Mouse (Mus musculus) megakaryocyte-erythroid progenitor cell, adult 5-6 weeks (primary cell): ENCODE measurements around the gene Olfr177. TPM values are rescaled to one million over a fixed set of nuclear protein-coding genes. Genes with fewer than 3 reads are reported as not detected.

Experiments
- ATAC-seq: replicated peaks from 2 replicates; pipeline ENCODE4 v1.8.0; 2016; ENCODE audit warnings: mild to moderate bottlenecking, inconsistent platforms; ENCODE audit not compliant: severe bottlenecking, poor library complexity, low FRiP score, low TSS enrichment
- total RNA-seq, 2 experiments: library from RNA; stranded (forward) in 1 of 2; stranded (reverse) in 1 of 2; fragments of 200-1000, 215-1000 nt in 1 of 2; fragments of >200 nt in 1 of 2; fragmentation: Nextera tagmentation in 1 of 2; gene quantifications; 2 replicates each; pipeline ENCODE4 v1.2.3; 2014 to 2017

Olfr177 gene
- total RNA-seq (2014; fragmentation: Nextera tagmentation), result not detected in 2 replicates
- not detected in 2 replicates for total RNA-seq (2017)

DNA sequence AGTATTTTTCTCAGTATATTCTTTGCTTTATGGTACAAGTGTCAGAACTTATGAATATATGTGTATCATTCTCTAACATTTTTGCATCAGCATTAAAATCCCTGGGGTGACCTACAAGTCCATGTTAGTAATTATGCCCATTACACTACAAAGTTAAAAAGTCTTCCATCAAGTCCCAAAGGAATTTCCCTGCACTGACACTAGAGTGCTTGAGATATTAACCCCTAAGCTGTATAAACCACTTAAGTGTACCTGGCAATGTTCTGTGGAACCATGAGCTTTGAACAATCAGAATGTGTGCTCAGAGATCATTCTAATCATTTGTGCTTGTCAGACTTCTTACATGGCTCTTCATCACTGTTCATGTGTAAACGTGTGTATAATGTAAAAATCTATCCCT lies at the start of gene Olfr177:
TSS of gene Olfr177 (minus strand) at position 101 of the 400 bp plus-strand sequence.
- ATAC-seq, result no peak

DNA sequence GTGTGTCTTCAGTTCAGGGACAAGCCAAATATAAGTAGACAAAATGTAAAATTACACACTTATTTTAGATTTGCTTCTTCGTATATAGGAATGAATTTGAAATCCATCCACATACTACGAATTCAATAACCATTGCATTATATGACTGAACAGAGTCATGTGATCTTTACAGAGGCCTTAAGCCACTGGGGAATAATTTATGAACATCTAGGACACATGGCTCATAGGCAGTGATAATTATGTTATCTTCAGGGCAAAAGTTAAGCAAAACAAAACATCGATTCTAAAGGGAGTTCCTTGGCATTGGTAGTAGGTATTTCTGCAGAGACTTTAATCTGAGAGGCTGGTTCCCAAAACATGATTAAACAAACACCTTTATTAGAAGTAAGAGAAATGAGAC lies 17.4 kb upstream of the Olfr177 start, which contains the start of gene Olfr178:
TSS of gene Olfr178 (minus strand) at position 101 of the 400 bp plus-strand sequence.
- ATAC-seq, result no peak

DNA sequence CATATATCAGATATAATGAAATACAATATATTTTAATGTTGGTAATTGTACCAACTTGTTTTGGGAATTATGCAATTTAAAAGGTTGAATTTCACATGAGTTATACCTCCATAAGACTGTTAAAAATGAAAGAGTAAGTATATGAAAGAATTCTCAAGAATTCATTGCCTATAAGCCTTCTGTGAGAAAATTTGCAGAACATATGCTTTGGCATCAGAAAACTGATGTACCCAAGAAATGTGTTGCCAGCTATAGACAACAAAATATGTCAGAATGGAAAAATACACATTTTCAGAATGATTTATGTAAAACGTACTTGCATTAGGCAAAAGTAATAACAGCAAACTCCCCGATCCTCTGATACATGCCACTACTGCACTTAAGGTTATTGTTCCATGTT lies 9.8 kb upstream of the Olfr177 start:
- ATAC-seq, result no peak

DNA sequence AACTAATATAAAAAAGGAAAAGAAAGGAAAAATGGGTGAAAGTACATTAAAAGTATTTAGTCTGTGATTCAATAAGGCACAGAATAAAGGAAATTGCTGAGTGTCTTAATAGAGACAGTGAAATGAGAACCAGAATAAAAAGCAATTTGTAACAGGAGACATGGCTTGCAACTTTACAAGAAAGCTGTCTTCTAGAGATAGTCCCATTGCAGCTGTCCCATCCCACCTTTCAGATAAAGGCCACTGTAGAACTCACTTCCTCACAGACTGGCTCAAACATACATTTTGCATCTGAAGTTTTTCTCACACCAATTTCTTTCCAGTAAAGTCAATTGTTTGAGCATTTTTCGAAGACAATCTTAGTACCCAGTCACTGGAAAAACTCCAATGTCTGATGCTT lies 13.1 kb downstream of the Olfr177 start:
- ATAC-seq, result no peak

DNA sequence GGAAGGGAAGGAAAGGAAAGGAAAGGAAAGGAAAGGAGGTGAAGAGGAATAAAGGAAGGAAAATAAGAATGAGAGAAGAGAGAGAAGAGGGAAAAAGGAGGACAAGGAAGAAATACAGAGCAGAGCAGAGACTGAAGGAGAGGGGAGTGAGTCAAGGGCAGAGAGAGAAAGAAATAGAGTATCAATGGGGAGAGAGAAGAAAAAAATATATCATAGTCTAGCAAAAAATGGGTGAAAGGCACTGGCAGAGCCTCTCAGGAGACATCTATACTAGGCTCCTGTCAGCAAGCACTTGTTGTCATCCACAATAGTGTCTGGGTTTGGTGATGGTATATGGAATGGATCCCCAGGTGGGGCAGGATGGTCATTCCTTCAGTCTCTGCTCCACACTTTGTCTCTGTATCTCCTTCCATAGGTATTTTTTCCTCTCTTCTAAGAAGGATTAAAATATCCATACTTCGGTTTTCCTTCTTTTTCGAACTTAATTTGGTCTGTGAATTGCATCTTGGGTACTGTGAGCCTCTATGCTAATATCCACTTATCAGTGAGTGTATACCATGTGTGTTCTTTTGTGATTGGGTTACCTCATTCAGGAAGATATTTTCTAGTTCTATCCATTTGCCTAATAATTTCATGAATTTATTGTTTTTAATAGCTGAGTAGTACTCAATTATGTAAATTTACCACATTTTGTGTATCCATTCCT lies 14.4 kb downstream of the Olfr177 start:
- no peak for ATAC-seq

DNA sequence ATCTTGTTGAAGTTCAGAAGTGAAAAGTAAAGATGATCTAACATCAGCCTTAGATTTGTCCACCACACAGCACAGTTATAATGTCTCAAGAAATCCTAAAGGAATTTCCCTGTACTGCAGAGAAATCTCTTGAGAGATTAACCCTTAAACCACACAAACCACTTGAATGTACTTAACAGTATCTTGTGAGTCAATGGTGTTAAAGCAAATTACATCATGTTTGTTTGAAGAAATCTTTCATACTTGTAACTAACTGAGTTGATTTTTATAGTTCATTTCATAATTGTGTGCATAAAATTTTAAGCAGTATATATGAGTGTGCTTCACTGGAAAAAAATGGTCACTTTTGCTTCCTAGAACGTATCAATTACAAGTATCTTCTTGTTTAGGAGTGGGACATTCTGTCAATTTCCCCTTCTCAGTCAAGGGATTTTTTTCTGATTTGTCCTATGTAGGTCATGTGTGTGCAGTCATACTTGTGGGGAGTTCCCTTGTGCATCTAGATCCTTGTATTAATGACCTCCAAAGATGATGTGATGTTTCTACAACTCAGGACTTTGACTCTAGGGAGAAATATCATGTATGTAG lies 47.7 kb downstream of the Olfr177 start, which contains the start of gene Olfr175-ps1:
TSS of gene Olfr175-ps1 (minus strand) at position 51 of the 588 bp plus-strand sequence.
- ATAC-seq, result no peak

Other genes starting within 250 kb of the Olfr177 start
- not detected in 2 replicates for gene E330017A01Rik, start 236.0 kb downstream of the Olfr177 start, total RNA-seq (2014; fragmentation: Nextera tagmentation)
- not detected in 2 replicates for gene E330017A01Rik, start 236.0 kb downstream of the Olfr177 start, total RNA-seq (2017)
- gene Cpox, start 204.5 kb downstream of the Olfr177 start, total RNA-seq (2014; fragmentation: Nextera tagmentation), result 250 and 314 TPM in 2 replicates
- gene Cpox, start 204.5 kb downstream of the Olfr177 start, total RNA-seq (2017), result 138 and 210 TPM in 2 replicates
- gene Gpr15, start 155.7 kb downstream of the Olfr177 start, total RNA-seq (2014; fragmentation: Nextera tagmentation), result not detected in 2 replicates
- gene Gpr15, start 155.7 kb downstream of the Olfr177 start, total RNA-seq (2017), result not detected in 2 replicates
- gene Cldnd1, start 146.9 kb downstream of the Olfr177 start, total RNA-seq (2014; fragmentation: Nextera tagmentation), result 40.0 and 41.1 TPM in 2 replicates
- 16.4 and 36.4 TPM in 2 replicates for gene Cldnd1, start 146.9 kb downstream of the Olfr177 start, total RNA-seq (2017)
- not detected in 2 replicates for gene Olfr172, start 111.6 kb downstream of the Olfr177 start, total RNA-seq (2014; fragmentation: Nextera tagmentation)
- not detected in 2 replicates for gene Olfr172, start 111.6 kb downstream of the Olfr177 start, total RNA-seq (2017)
- not detected in 2 replicates for gene Olfr173, start 74.5 kb downstream of the Olfr177 start, total RNA-seq (2014; fragmentation: Nextera tagmentation)
- not detected in 2 replicates for gene Olfr173, start 74.5 kb downstream of the Olfr177 start, total RNA-seq (2017)
- gene Olfr175-ps1, start 48.0 kb downstream of the Olfr177 start, total RNA-seq (2014; fragmentation: Nextera tagmentation), result not detected in 2 replicates
- not detected in 2 replicates for gene Olfr175-ps1, start 48.0 kb downstream of the Olfr177 start, total RNA-seq (2017)
- gene Olfr178, start 17.3 kb upstream of the Olfr177 start, total RNA-seq (2014; fragmentation: Nextera tagmentation), result not detected in 2 replicates
- gene Olfr178, start 17.3 kb upstream of the Olfr177 start, total RNA-seq (2017), result not detected in 2 replicates
- gene Olfr181, start 54.0 kb upstream of the Olfr177 start, total RNA-seq (2014; fragmentation: Nextera tagmentation), result not detected in 2 replicates
- gene Olfr181, start 54.0 kb upstream of the Olfr177 start, total RNA-seq (2017), result not detected in 2 replicates
- not detected in 2 replicates for gene Olfr180, start 54.6 kb upstream of the Olfr177 start, total RNA-seq (2014; fragmentation: Nextera tagmentation)
- not detected in 2 replicates for gene Olfr180, start 54.6 kb upstream of the Olfr177 start, total RNA-seq (2017)
- not detected in 2 replicates for gene Olfr183, start 120.6 kb upstream of the Olfr177 start, total RNA-seq (2014; fragmentation: Nextera tagmentation)
- gene Olfr183, start 120.6 kb upstream of the Olfr177 start, total RNA-seq (2017), result not detected in 2 replicates
- not detected in 2 replicates for gene Olfr186, start 155.5 kb upstream of the Olfr177 start, total RNA-seq (2014; fragmentation: Nextera tagmentation)
- not detected in 2 replicates for gene Olfr186, start 155.5 kb upstream of the Olfr177 start, total RNA-seq (2017)
- not detected in 2 replicates for gene Olfr187, start 165.0 kb upstream of the Olfr177 start, total RNA-seq (2014; fragmentation: Nextera tagmentation)
- not detected in 2 replicates for gene Olfr187, start 165.0 kb upstream of the Olfr177 start, total RNA-seq (2017)
- not detected in 2 replicates for gene Olfr190, start 203.2 kb upstream of the Olfr177 start, total RNA-seq (2014; fragmentation: Nextera tagmentation)
- not detected in 2 replicates for gene Olfr190, start 203.2 kb upstream of the Olfr177 start, total RNA-seq (2017)
- gene Olfr191, start 215.1 kb upstream of the Olfr177 start, total RNA-seq (2014; fragmentation: Nextera tagmentation), result not detected in 2 replicates
- not detected in 2 replicates for gene Olfr191, start 215.1 kb upstream of the Olfr177 start, total RNA-seq (2017)
- not detected in 2 replicates for gene Olfr193, start 237.1 kb upstream of the Olfr177 start, total RNA-seq (2014; fragmentation: Nextera tagmentation)
- not detected in 2 replicates for gene Olfr193, start 237.1 kb upstream of the Olfr177 start, total RNA-seq (2017)
- not detected in 2 replicates for gene Olfr194, start 246.3 kb upstream of the Olfr177 start, total RNA-seq (2014; fragmentation: Nextera tagmentation)
- gene Olfr194, start 246.3 kb upstream of the Olfr177 start, total RNA-seq (2017), result not detected in 2 replicates